Mouse (Mus musculus): ENCODE results near the gene Usp54. TPM values are rescaled to one million over a fixed set of nuclear protein-coding genes. Genes with fewer than 3 reads are reported as not detected.
A peak's percentile ranks its signal among the peaks of the same experiment; 100 is the strongest.

Gene Usp54
- polyA plus RNA-seq, 1 experiment from 2014 or later = 9.9 TPM

GRCm38 (mm10) chr14:20672990-20673389 lies 32.1 kb upstream of the Usp54 start:
- H3K36me3 ChIP-seq (ENCODE audit: control insufficient read depth, insufficient read depth, low read length) = peaks cover 4% of the 10 kb centered on the region; the same call in 1 of the 2 replicates
- peak; percentile 64 for DNase-seq (ENCODE audit: low spot score)

GRCm38 (mm10) chr14:20668154-20668810 lies 27.4 kb upstream of the Usp54 start, which contains the start of gene Synpo2l:
Synpo2l (minus strand) TSS chr14:20668354.
- H3K4me1 ChIP-seq (replicated peaks; ENCODE audit: control insufficient read depth, insufficient read depth, low read length) = no peaks in the 10 kb centered on the region
- H3K9ac ChIP-seq (ENCODE audit: low read depth, low read length) = no peak within 1 kb of the TSS
- 85% methylated on average over 8 of the region's 8 CpGs for WGBS
- no peak within 1 kb of the TSS for H3K27ac ChIP-seq (ENCODE audit: low read depth, low read length)
- DNase-seq (ENCODE audit: low spot score) (no peak), ATAC-seq (ENCODE audit: low FRiP score) (no peak)
- no peak within 1 kb of the TSS for H3K4me2 ChIP-seq (replicated peaks; ENCODE audit: low read depth, low read length)
- H3K27me3 ChIP-seq (ENCODE audit: control insufficient read depth, insufficient read depth, low read length) = no peaks in the 10 kb centered on the region
- no peaks in the 10 kb centered on the region for H3K36me3 ChIP-seq (ENCODE audit: control insufficient read depth, insufficient read depth, low read length)
- no peaks in the 10 kb centered on the region for H3K9me3 ChIP-seq (ENCODE audit: control insufficient read depth, low read length)
- H3K4me3 ChIP-seq (ENCODE audit: low read depth, low read length) = no peak within 1 kb of the TSS

More at GRCm38 (mm10) chr14:20672990-20673389, 32.1 kb upstream of the Usp54 start:
- H3K4me1 ChIP-seq (replicated peaks; ENCODE audit: control insufficient read depth, insufficient read depth, low read length) = no peaks in the 10 kb centered on the region; the same call in 1 of the 2 replicates
- no peak overlapping the region for H3K4me3 ChIP-seq (ENCODE audit: low read depth, low read length)
- no peak overlapping the region for H3K9ac ChIP-seq (ENCODE audit: low read depth, low read length)
- no peak overlapping the region for H3K27ac ChIP-seq (ENCODE audit: low read depth, low read length)
- ATAC-seq (ENCODE audit: low FRiP score) = no peak
- H3K9me3 ChIP-seq (ENCODE audit: control insufficient read depth, low read length) = no peaks in the 10 kb centered on the region
- WGBS = 92% methylated on average over 2 of the region's 2 CpGs
- no peak overlapping the region for H3K4me2 ChIP-seq (replicated peaks; ENCODE audit: low read depth, low read length)
- no peaks in the 10 kb centered on the region for H3K27me3 ChIP-seq (ENCODE audit: control insufficient read depth, insufficient read depth, low read length)

- Histone ChIP-seq H3K4me3 (ENCODE audit: low read depth, low read length) (no peak overlapping the region), H3K4me1 (replicated peaks; ENCODE audit: control insufficient read depth, insufficient read depth, low read length) (no peaks in the 10 kb centered on the region), H3K27me3 (ENCODE audit: control insufficient read depth, insufficient read depth, low read length) (peaks cover 3% of the 10 kb centered on the region; the same call in 1 of the 2 replicates), H3K9me3 (ENCODE audit: control insufficient read depth, low read length) (no peaks in the 10 kb centered on the region), H3K36me3 (ENCODE audit: control insufficient read depth, insufficient read depth, low read length) (no peaks in the 10 kb centered on the region), H3K4me2 (replicated peaks; ENCODE audit: low read depth, low read length) (no peak overlapping the region), H3K9ac (ENCODE audit: low read depth, low read length) (no peak overlapping the region), H3K27ac (ENCODE audit: low read depth, low read length) (no peak overlapping the region)
- WGBS = 61% methylated on average over 1 of the region's 1 CpGs
- ATAC-seq (ENCODE audit: low FRiP score) = no peak
- no peak for DNase-seq (ENCODE audit: low spot score)
These were observed 26.6 kb upstream of the Usp54 start for GRCm38 (mm10) chr14:20667469-20667868.

GRCm38 (mm10) chr14:20664436-20664835 lies 23.6 kb upstream of the Usp54 start:
- WGBS = 46% methylated on average over 3 of the region's 3 CpGs
- Histone ChIP-seq H3K9me3 (ENCODE audit: control insufficient read depth, low read length) (no peaks in the 10 kb centered on the region), H3K4me3 (ENCODE audit: low read depth, low read length) (no peak overlapping the region), H3K27ac (ENCODE audit: low read depth, low read length) (no peak overlapping the region), H3K36me3 (ENCODE audit: control insufficient read depth, insufficient read depth, low read length) (no peaks in the 10 kb centered on the region), H3K4me1 (replicated peaks; ENCODE audit: control insufficient read depth, insufficient read depth, low read length) (0 out of 2 replicates have a peak, but pooled peaks cover 2% of the 10 kb centered on the region), H3K4me2 (replicated peaks; ENCODE audit: low read depth, low read length) (no peak overlapping the region), H3K27me3 (ENCODE audit: control insufficient read depth, insufficient read depth, low read length) (peaks cover 6% of the 10 kb centered on the region), H3K9ac (ENCODE audit: low read depth, low read length) (no peak overlapping the region)
- no peak for DNase-seq (ENCODE audit: low spot score)
- ATAC-seq (ENCODE audit: low FRiP score) = no peak

- Histone ChIP-seq H3K4me3 (ENCODE audit: low read depth, low read length) (no peak overlapping the region), H3K27me3 (ENCODE audit: control insufficient read depth, insufficient read depth, low read length) (peaks cover 6% of the 10 kb centered on the region), H3K27ac (ENCODE audit: low read depth, low read length) (no peak overlapping the region), H3K4me1 (replicated peaks; ENCODE audit: control insufficient read depth, insufficient read depth, low read length) (0 out of 2 replicates have a peak, but pooled peaks cover 2% of the 10 kb centered on the region), H3K36me3 (ENCODE audit: control insufficient read depth, insufficient read depth, low read length) (no peaks in the 10 kb centered on the region), H3K4me2 (replicated peaks; ENCODE audit: low read depth, low read length) (no peak overlapping the region), H3K9ac (ENCODE audit: low read depth, low read length) (no peak overlapping the region), H3K9me3 (ENCODE audit: control insufficient read depth, low read length) (no peaks in the 10 kb centered on the region)
- 69% methylated on average over 2 of the region's 2 CpGs for WGBS
- no peak for DNase-seq (ENCODE audit: low spot score)
- no peak for ATAC-seq (ENCODE audit: low FRiP score)
These were observed 22.7 kb upstream of the Usp54 start for GRCm38 (mm10) chr14:20663601-20664000.

GRCm38 (mm10) chr14:20662740-20663139 lies 21.9 kb upstream of the Usp54 start:
- no peak for ATAC-seq (ENCODE audit: low FRiP score)
- no peak overlapping the region for H3K27ac ChIP-seq (ENCODE audit: low read depth, low read length)
- no peaks in the 10 kb centered on the region for H3K9me3 ChIP-seq (ENCODE audit: control insufficient read depth, low read length)
- no peak overlapping the region for H3K4me3 ChIP-seq (ENCODE audit: low read depth, low read length)
- no peaks in the 10 kb centered on the region for H3K36me3 ChIP-seq (ENCODE audit: control insufficient read depth, insufficient read depth, low read length)
- no peak overlapping the region for H3K9ac ChIP-seq (ENCODE audit: low read depth, low read length)
- H3K27me3 ChIP-seq (ENCODE audit: control insufficient read depth, insufficient read depth, low read length) = peaks cover 6% of the 10 kb centered on the region
- DNase-seq (ENCODE audit: low spot score) = no peak
- H3K4me2 ChIP-seq (replicated peaks; ENCODE audit: low read depth, low read length) = no peak overlapping the region
- H3K4me1 ChIP-seq (replicated peaks; ENCODE audit: control insufficient read depth, insufficient read depth, low read length) = 0 out of 2 replicates have a peak, but pooled peaks cover 2% of the 10 kb centered on the region
- 90% methylated on average over 3 of the region's 3 CpGs for WGBS

GRCm38 (mm10) chr14:20661661-20662331 lies 20.9 kb upstream of the Usp54 start:
- H3K4me2 ChIP-seq (replicated peaks; ENCODE audit: low read depth, low read length) = peak overlapping the region; percentile 96
- no peaks in the 10 kb centered on the region for H3K36me3 ChIP-seq (ENCODE audit: control insufficient read depth, insufficient read depth, low read length)
- ATAC-seq (ENCODE audit: low FRiP score) (peak; percentile 34), DNase-seq (ENCODE audit: low spot score) (peak; percentile 48)
- 0 out of 2 replicates have a peak, but pooled peaks cover 2% of the 10 kb centered on the region for H3K4me1 ChIP-seq (replicated peaks; ENCODE audit: control insufficient read depth, insufficient read depth, low read length)
- H3K9ac ChIP-seq (ENCODE audit: low read depth, low read length) = peak overlapping the region; percentile 74
- H3K9me3 ChIP-seq (ENCODE audit: control insufficient read depth, low read length) = no peaks in the 10 kb centered on the region
- H3K27ac ChIP-seq (ENCODE audit: low read depth, low read length) = peak overlapping the region; percentile 67; the same call in 1 of the 2 replicates
- peaks cover 6% of the 10 kb centered on the region for H3K27me3 ChIP-seq (ENCODE audit: control insufficient read depth, insufficient read depth, low read length)
- WGBS = 10% methylated on average over 19 of the region's 19 CpGs
- H3K4me3 ChIP-seq (ENCODE audit: low read depth, low read length) = peak overlapping the region; percentile 55

- 0 out of 2 replicates have a peak, but pooled peaks cover 2% of the 10 kb centered on the region for H3K4me1 ChIP-seq (replicated peaks; ENCODE audit: control insufficient read depth, insufficient read depth, low read length)
- peak overlapping the region; percentile 96 for H3K4me2 ChIP-seq (replicated peaks; ENCODE audit: low read depth, low read length)
- peaks cover 6% of the 10 kb centered on the region for H3K27me3 ChIP-seq (ENCODE audit: control insufficient read depth, insufficient read depth, low read length)
- DNase-seq (ENCODE audit: low spot score) = peak; percentile 98
- H3K4me3 ChIP-seq (ENCODE audit: low read depth, low read length) = peak overlapping the region; percentile 55
- peak overlapping the region; percentile 74 for H3K9ac ChIP-seq (ENCODE audit: low read depth, low read length)
- no peaks in the 10 kb centered on the region for H3K36me3 ChIP-seq (ENCODE audit: control insufficient read depth, insufficient read depth, low read length)
- WGBS = 2% methylated on average over 52 of the region's 52 CpGs
- H3K9me3 ChIP-seq (ENCODE audit: control insufficient read depth, low read length) = no peaks in the 10 kb centered on the region
- peak; percentile 88 for ATAC-seq (ENCODE audit: low FRiP score)
- peak overlapping the region; percentile 67; the same call in 1 of the 2 replicates for H3K27ac ChIP-seq (ENCODE audit: low read depth, low read length)
These were observed 20.2 kb upstream of the Usp54 start for GRCm38 (mm10) chr14:20660827-20661660.

Measured in hindbrain, embryonic 11.5 days (tissue).